Mouse (Mus musculus): Measurements from ENCODE around the gene Hyal2.
"Not testable (repeated sequence)": the region's sequence is repeated elsewhere in the genome, so short reads cannot be mapped to it uniquely, and the experiment has no call there.

The Hyal2 gene

GRCm38 (mm10) chr9:107547026-107547425 is 20.7 kb upstream of the Hyal2 start, which contains the start of gene Zmynd10:
Gene Zmynd10, plus strand, starts transcription at chr9:107547298.
- peak; percentile 87 for DNase-seq (ENCODE audit: low spot score)

- DNase-seq (ENCODE audit: low spot score): no peak
Observed at GRCm38 (mm10) chr9:107547957-107548356, 19.8 kb upstream of the Hyal2 start.

GRCm38 (mm10) chr9:107548820-107549219 is 18.9 kb upstream of the Hyal2 start:
- no peak for DNase-seq (ENCODE audit: low spot score)

GRCm38 (mm10) chr9:107549297-107550074 is 18.3 kb upstream of the Hyal2 start:
- no peak for DNase-seq (ENCODE audit: low spot score)

DNA sequence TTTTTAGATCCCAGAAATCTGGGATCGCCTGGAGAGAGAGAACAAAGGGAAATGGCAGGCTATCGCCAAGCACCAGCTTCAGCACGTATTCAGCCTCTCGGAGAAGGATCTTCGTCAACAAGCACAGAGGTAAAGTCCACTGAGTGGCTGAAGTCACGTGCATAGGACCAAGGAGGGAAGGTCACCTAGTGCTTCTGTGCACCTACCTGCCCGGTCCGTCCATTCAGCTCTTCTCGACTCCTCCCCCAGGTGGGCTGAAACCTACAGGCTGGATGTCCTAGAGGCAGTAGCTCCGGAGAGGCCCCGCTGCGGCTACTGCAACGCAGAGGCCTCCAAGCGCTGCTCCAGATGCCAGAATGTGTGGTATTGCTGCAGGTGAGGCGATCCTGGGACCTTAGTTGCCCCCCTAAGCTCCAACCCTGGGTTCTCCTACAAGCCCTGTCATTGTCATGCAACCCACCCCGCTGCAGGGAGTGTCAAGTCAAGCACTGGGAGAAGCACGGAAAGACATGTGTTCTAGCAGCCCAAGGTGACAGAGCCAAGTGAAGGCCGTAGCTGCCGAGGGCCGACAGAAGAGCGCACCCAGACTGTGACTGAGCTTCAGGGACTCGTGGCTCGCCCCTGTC is 17.1 kb upstream of the Hyal2 start:
- no peak for DNase-seq (ENCODE audit: low spot score)

DNA sequence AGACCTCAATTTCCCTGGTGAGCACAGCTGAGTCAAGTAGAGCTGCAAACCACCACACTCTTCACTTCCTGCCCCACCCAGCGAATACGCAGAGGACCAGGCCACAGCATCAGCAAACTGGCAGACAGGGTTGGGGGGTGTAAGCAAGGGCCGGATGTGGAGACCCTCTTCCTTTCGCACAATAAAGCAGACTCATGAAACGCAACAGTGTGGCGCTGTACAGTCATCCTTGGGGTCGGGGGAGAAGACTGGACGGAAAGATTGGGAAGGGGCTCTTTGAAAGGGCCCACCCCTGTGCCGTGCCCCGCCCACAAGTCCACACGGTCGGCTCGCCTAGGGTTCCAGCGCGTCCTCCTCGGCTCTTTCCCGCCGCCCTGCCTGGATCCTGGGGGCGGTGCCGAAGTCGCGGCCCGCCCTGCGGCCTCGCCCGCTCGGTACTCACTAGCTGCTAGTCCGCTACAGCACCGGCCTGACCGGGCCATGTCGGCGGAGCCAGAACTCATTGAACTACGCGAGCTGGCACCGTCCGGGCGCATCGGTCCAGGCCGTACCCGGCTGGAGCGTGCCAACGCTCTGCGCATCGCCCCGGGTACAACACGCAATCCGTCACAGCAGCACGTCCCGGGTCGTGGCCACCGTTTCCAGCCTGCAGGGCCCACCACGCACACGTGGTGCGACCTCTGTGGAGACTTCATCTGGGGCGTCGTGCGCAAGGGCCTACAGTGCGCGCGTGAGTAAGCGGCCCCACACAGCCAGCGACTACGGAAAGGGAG is 16.4 kb upstream of the Hyal2 start, which contains the start of gene Rassf1:
Gene Rassf1 (plus strand): TSS at position 439 of the 773 bp plus-strand sequence.
- peak; percentile 78 for DNase-seq (ENCODE audit: low spot score)

DNA sequence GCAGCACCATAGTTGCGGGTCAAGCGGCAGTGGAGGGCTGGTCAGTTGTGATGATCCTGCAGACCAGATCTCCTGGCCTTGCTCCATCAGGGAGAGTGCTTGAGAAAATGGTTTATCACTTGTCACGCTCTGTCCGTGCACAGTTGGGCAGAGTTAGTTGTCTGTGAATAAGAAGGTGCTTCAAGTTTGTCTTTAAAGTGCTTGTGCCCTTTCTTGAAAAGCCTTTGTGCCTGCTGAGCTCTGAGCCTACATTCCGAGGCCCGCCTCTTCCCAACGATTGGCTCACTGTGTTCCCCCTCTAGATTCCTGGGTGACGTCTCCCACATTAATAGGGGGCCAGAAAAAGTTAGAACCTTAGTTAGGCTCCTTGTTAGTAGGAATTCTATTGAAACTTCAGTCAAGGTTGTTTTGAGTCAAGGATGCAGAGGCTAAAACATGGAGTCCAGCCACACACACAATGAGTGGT is 15.8 kb upstream of the Hyal2 start:
- no peak for DNase-seq (ENCODE audit: low spot score)

GRCm38 (mm10) chr9:107552690-107553393 is 14.9 kb upstream of the Hyal2 start:
- DNase-seq (ENCODE audit: low spot score): no peak

DNA sequence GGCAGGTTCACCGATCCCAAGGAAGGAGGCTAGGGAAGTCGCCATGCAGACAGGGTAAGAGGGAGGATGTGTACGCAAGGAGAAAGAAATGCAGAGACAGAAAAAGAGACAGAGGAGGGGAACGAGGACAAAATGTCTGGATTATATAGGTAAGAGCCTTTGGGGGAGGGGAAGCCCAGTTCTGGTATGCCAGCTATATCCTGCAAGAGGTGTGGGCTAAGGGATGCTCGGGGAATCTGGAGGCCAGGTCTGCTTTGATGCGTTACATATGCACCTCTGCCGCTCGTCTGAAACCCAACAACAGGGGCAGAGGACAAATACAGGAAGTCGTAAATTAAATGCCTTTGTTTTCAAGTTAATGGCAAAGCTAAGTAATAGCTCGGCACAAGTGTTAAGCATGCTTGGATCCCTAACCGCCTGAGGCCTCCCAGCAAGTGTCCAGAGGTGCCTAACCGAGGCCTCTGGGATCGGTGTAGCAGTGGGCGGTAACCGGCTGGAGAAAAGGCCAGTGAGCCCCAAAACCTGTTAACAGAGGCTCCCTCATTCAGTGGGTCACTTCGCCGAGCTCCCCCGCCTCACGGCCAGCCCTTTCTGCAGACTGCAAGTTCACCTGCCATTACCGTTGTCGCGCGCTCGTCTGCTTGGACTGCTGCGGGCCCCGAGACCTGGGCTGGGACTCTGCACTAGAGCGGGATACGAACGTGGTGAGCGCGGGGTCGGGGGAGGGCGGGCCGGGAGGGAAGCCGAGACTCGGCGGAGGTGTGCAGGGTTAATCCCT is 14.0 kb upstream of the Hyal2 start:
- DNase-seq (ENCODE audit: low spot score): no peak

GRCm38 (mm10) chr9:107554319-107554825 is 13.4 kb upstream of the Hyal2 start:
- DNase-seq (ENCODE audit: low spot score): peak; percentile 93

DNA sequence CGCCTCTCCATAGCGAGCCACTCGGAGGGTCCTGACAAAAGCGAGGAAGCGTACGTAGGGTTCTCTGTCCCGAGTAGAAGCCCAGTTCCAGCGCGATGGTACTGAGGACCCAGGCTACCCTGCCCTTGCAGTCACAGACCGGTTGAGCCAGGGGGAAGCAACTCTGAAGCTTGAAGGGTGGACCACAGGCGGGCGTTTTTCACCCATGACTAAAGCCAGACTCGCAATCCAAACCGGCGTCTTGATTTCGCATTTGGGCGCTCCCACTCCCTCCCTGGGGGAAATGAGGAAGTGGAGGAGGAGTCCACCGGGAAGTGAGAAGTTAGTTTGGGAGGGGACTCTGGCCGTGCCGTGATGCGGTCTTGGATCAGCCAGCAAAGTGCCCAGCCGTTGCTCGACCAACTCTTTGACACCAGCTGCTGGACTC is 12.7 kb upstream of the Hyal2 start:
- DNase-seq (ENCODE audit: low spot score): peak; percentile 59

DNA sequence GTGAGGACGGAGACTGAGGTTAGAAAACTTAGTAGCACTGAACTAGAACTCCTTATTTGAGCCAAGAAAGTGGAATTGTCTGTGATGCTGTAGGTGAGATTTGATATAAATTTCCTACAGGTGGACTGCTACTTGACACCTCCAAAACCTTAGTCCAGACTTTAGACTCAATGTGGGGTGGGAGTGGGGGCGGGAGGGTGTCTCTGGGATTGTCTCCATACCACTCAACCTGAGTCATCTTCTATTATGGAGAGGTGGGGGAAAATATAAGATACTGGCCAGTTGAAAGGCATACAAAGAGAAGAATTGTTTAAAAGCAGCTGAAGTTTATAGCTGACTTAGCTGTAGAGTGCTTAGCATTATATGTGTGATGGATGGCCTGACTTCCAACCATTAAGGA is 12.0 kb upstream of the Hyal2 start:
- DNase-seq (ENCODE audit: low spot score): no peak

DNA sequence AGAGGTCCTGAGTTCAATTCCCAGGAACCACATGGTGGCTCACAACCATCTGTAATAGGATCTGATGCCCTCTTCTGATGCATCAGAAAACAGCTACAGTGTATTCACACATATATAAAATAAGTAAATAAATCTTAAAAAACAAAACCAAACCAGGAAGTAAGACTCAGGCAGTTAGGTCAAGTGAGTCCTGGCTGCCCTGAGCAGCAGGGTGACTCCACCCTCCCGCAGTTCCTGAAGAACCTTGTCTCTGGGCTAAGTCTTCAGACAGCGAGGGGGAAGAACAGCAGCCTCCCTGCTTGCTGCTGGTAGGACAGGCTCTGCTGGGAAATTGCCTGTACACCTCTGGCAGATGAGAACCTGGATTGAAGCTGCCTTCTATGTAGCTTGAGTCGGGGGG is 11.4 kb upstream of the Hyal2 start:
- no peak for DNase-seq (ENCODE audit: low spot score)

- DNase-seq (ENCODE audit: low spot score): peak; percentile 90
Observed at GRCm38 (mm10) chr9:107563029-107563581, 4.6 kb upstream of the Hyal2 start, which contains the start of gene Tusc2. Gene Tusc2, plus strand, starts transcription at chr9:107563255.

GRCm38 (mm10) chr9:107565556-107565955 is 2.2 kb upstream of the Hyal2 start:
- not testable (repeated sequence) for DNase-seq (ENCODE audit: low spot score)

GRCm38 (mm10) chr9:107566041-107566709 is 1.6 kb upstream of the Hyal2 start:
- DNase-seq (ENCODE audit: low spot score): peak; percentile 80

DNA sequence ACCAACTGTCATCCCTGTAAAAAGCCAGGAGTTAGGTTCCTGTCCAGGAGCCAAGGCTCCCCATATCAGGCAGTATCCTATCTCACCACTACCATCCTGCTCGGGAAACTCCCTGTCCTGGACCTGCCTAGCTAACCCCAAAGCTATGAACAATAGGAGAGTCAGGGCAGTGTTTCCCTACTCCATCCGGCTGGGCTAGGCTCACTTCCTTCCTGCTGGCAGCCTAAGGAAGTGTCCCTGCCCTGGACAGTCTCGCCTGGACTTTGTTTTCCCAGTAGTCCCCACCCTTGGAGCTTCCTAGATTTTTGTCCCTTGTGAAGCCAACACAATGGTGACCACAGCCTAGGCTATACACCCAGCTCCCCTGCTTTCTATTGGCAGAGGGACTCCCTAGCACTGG is 890 bp upstream of the Hyal2 start:
- DNase-seq (ENCODE audit: low spot score): no peak

GRCm38 (mm10) chr9:107568331-107569261 is 851 bp downstream of the Hyal2 start:
- DNase-seq (ENCODE audit: low spot score): peak; percentile 87

DNA sequence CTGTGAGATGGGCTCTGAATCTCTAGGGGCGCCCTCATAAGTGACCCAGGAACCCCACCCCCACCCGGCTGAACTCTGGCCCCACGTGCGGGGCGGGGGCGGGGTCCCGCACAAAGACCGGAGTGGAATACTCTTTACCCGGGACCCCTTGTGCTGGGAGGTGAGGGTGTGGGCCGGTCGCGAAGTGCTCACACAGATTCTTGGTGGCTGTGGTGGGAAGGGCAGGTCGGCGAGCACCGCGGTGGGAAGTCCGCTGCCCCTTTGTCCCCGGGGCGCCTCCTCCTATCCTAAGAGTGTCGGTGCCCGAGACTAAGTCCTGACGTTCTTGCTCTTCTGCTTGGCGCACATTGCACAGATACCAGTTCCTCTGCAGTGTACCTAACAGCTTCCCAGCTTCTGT is 1.5 kb downstream of the Hyal2 start:
- DNase-seq (ENCODE audit: low spot score): no peak

All from ovary, postnatal 36 days (tissue).